Mouse (Mus musculus) gastrocnemius, postnatal 25 days (tissue): ENCODE measurements around the gene Btbd3. TPM values are rescaled to one million over a fixed set of nuclear protein-coding genes. Genes with fewer than 3 reads are reported as not detected.
"Not testable (repeated sequence)": the region's sequence is repeated elsewhere in the genome, so short reads cannot be mapped to it uniquely, and the experiment has no call there.

ENCODE experiments used
- DNase-seq: peaks from one replicate; pipeline ENCODE4 v3.0.0; 2022
- total RNA-seq, 2 experiments: library from RNA; stranded (reverse); gene quantifications; 1 replicate in 1 of 2; 2 replicates in 1 of 2; pipeline ENCODE4 v1.2.3; 2021

Gene Btbd3
- total RNA-seq, 2 experiments from 2014 or later: 10.1 TPM

DNA sequence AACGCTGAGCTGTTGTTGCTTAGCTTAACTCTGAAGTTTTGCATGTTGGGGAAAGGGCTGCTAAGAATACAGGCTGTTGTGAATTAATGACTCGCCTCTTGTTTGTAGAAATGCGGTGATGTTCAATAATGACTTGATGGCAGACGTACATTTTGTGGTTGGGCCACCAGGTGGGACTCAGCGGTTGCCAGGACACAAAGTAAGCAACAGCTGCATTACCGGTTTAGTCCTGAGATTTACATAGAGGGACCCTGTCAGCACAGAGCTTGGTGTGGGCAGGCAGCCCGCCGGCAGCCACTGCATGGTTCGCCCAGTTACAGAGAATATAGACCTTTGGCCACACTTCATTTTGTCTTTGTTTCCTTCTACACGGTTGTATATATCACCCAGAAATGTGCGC lies 23.3 kb downstream of the Btbd3 start:
- DNase-seq: no peak

DNA sequence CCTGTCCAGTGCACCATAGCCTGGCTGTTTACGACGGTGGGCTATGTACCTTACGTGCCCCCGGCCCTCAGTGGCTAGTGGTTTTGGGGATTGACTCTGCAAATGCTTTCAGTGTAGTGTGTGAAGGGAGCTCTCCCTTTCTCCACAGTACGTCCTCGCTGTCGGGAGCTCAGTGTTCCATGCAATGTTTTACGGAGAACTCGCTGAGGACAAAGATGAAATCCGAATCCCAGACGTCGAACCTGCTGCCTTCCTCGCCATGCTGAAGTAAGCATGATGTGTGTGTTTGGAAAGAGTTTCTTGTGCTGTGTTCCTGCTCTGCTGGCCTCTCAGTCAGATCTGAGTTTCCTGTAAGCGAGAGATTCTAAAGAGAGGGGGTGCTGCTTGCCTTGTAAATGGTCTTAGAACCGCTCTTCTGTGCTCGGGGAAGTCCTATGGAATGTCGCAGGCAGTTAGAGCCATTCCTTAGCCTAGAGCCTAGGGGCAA lies 23.9 kb downstream of the Btbd3 start:
- DNase-seq: no peak

DNA sequence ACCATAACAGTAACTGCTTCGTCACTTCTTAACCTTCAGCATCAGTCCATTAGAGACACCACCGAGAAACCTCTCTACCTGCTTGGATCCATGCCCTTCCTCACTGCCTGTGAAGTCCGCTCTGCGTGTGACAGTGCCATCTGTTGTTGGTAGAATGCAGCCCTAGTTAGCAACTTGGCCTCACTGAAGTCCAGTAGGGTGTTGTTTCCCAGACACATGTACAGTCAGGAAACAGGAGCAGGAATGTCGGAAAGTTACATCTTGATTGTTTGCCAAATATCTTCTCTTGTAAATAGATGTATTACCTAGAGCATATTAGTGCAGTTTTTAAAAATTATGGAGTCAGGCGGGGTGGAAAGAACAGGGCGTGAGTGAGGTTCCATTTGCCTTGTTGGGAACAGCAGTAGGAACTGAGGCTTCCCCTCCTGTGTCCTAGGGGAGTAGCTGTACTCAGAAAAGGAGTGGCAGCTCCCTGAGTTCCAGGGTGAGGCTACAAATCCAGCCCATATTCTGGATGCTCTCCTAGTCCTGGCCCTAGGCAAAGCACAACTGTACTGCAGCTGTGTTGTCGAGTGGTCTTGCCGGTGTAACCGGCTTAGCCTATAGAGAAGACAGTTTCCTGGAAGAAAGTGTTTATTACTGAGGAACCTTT lies 25.3 kb downstream of the Btbd3 start:
- peak; percentile 67 for DNase-seq

DNA sequence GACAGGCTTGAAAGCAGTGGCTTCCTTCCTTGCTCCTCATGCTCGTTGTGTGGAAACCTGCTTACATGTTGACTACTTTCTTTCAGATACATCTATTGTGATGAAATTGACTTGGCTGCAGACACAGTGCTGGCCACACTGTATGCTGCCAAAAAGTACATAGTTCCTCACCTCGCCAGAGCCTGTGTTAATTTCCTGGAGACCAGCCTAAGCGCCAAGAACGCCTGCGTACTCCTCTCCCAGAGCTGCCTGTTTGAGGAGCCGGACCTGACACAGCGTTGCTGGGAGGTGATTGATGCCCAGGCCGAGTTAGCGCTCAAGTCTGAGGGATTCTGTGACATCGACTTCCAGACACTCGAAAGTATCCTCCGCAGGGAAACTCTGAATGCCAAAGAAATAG lies 27.0 kb downstream of the Btbd3 start:
- peak; percentile 62 for DNase-seq

DNA sequence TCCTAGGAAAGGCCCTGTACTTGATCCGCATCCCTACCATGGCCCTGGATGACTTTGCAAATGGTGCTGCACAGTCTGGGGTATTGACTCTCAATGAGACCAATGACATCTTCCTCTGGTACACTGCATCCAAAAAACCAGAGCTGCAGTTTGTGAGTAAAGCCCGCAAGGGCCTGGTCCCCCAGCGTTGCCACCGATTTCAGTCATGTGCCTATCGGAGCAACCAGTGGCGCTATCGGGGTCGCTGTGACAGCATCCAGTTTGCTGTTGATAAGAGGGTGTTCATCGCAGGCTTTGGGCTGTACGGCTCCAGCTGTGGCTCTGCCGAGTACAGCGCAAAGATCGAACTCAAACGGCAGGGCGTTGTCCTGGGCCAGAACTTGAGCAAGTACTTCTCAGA lies 27.5 kb downstream of the Btbd3 start:
- DNase-seq: no peak

DNA sequence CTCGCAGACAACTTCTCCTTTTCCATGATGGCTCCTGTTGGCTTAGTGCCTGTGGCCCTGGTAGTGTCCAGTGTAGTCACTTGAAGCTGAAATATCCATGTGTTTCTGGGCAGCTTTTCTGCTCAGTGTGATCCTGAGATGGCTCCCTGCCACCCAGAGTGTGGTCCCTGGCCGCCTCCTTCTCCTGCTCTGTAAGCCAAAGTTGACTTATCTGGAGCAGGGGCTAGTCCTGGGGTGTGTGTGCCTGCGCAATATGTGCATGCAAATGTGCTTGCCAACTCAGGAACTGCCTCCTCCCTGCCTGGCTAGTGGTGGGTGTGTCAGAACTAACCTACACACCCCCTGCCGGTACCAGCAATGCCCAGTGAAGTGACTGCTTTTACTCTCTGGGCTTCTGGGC lies 29.4 kb downstream of the Btbd3 start:
- no peak for DNase-seq

DNA sequence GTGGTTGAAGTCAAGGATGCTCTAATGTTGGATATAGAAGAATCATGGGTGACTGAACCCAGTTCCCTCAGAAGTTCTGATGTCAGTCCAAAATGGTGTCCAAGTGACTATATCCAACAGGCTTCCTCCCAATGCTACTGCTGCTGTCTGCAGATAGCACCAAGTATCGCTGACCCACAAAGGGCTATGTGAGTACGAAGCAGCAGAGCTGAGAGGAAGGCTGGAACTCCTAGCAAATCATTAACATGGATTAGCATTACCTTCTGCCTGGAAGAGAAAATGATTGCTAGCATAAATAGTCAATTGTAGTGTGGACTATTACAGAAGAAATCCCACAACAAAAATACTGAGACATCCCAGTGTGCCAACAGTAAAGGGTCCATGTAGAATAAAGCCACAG lies 33.8 kb downstream of the Btbd3 start:
- no peak for DNase-seq

DNA sequence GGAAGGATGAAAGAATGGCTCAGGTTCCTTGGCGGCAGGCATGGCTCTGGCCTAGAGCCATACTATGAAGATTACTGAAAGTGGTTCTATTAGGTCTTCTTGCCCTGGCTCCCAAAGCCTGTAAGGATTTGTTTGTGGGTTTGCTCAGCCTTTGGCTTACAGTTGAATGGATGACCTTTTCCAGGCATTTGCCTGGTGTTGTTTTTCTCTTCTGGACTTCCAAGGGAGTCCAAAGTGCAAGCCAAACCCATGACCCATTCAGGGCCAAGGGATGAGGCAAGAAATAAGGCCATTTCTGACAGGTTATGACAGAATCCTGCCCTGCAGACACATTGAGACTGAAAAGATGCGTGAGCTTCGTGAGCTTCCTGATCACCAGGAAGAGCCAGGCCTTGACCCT lies 37.9 kb downstream of the Btbd3 start:
- no peak for DNase-seq

DNA sequence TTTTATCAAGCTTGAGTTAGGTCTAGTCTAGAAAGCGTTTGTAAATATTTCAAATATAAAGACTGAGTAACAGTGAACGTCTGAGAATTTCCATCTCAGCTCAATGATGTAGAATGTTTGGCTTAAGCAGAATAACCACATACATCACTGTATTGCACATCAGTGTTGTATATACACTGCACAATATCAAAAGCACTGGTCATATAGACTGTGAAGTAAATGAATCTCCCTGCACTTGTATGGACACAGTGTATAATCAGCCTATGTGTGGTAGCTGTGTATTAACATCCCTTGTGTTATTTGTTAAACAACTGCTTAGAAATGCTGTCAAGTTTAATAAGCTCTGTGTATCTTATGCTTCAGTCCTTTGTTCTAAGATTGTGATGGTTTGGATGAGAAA lies 49.9 kb downstream of the Btbd3 start:
- no peak for DNase-seq

DNA sequence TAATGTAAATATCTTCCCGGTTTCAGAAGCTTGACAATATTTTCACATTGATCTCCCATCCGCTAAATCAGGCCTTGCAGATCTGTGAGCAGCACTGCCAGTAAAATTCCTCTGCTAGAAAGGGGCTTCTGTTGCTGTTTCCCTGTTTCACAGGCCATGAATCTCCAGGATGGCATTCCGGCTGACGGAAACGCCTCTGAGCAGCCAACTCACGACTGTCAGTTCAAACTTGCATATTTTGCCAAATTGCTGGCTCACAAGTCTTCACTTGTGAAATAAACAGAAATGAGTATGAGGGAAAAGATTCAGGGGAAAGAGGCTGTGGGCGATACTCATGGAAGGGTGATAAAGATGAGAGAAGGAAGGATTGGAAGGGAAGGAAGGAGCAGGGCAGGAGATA lies 59.3 kb downstream of the Btbd3 start:
- DNase-seq: no peak

DNA sequence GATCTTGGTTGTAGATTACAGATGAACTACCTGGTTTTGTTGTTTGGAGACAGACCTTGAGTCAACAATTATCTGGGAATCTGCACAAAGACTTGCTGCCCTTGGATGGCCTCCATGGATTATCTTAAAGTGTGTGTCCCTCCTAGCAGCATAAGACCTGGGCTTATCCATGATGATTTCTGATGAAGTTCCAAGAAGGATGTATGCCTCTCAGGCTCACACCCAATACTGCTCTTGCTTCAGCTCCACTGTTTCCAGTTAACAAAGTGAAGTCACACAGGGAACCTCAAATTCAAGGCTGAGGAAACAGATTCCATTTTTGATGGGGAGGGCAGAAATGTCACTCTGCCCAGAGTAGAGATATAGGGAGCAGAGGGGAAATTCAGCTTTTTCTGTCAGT lies 64.0 kb downstream of the Btbd3 start:
- no peak for DNase-seq

DNA sequence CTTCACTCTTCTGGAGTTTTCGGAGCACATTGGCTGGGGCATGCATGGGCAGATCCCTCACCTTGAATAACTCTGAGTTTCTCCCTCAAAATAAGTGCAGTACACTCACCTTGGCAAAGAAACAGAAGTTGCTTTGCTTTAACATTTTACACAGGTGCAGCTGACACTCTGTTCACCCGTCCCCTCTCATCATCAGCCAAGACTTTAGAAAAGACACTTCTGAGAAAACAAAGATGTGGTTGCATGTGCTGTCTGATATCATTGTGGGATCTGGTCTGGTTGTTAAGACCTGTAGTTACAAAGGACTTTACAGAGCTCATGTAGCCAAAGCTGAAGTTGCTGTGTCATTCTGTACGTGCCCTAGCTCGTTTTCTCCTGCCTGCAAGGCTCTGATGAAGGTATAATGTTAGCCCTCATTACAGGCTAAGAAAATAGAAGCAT lies 64.7 kb downstream of the Btbd3 start:
- no peak for DNase-seq

DNA sequence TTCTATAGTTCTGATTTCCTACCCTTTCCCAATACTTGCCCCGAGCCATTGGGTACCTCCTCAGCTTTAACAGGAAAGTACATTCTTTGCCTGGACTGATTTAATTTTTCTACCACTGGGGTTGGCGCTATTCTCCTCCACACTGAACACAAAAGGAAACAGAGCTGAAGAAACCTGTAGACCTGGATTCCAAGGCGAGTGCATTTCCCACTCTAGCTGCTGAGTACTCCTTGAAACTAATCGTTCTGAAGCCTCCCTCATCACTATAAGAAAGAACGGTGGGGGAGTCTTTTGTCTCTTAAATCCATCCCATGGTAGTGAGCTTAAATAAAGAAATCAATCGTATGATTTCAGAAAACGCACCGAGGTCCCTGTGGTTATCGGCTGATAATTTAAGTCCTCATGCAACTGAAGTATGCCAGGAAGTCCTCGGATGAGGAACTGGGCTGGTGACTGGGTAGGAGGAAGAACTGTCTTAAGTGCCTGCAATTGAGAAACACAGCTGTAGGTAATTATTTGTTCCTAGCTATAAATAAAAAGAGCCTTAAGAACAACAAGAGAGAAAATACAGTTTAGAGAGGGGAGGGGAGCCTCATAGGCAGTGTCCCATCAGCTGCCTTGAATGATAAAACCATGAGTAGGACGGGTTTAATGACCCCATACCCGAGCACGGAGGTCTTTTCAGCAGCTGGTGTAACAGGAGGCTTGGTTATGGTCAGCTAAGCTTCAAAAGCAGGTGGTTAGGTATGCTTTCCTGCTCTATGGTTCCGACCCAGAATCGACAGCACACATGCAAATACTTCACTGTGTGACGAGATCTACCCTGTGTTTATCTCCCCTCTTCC lies 66.1 kb downstream of the Btbd3 start:
- DNase-seq: no peak

DNA sequence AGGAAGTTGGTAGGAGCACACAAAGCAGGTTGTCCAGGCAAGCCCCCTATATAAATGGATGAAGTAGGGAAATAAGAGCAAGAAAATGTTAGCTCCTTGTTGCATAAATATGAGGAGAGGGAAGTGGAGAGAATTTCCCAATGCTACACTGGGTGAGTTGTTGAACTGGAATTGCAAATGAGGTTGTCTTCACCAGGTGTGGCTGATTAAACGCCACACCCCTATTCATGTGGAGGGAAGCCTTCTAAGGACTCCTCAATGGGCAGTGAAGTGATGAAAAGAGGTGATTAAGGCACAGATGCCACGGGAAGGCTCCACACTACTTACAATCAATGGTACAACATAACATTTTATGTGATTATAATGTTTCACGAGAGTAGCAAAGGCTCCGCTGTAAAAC lies 70.0 kb downstream of the Btbd3 start:
- DNase-seq: no peak

DNA sequence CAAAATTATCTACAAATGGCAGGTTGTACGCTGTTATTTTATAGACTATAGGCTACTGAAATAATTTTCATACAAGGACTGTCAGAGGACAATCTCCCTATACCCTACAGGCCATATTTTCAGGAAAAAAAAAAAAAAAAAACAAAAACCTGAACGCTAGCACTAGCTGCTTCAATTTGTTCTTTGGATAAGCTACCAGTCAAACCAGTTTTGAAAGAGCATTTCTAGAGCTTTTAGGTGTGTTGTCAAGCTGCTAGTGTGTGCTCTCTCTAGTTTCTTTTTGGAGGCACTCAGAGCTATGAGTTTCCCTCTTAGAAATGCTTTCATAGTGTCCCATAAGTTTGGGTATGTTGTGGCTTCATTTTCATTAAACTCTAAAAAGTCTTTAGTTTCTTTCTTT lies 77.8 kb downstream of the Btbd3 start:
- not testable (repeated sequence) for DNase-seq

DNA sequence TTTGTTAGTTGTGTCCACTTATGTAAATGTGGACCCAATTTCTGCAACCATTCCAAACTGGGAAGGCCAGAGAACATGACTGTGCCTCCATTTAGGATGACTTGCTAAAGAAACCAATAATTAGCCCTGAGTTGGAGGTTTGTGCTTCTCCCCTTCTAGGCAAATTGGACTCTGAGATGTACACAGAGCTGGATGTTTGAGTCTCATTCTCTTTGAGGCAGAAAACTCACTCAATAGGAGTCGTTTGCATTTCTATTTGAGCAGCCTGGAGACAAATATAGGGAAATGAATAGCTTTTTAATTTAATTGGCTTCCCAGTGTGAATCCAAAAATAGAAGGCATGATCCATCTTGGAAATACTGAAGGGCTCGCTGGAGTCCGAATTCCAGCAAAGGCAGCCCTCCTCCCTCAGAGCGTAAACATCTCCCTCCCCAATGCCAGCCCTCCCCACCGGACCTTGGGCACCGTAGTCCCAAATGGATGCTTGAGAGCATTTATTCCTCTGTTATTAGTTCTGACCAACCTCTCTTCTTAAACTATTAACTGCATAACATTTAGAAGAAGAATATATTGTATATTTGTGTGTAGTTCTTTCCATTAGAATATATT lies 81.6 kb downstream of the Btbd3 start:
- DNase-seq: no peak

DNA sequence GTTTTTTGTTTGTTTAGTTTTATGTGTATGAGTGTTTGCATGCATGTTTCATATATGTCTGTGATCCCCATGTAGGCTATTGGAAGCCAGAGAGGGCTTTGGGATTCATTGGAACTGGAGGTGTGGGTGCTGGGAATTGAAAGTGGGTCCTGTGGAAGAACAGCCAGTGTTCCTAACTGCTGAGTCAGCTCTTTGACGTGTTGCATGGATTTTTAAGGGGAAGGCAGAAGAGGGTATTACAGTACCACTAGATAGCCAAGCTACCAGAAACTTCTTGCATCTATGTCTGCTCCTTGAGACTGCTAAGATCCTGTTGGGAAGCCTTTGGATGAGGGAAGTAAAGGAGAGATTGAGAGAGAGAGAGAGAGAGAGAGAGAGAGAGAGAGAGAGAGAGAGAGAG lies 82.2 kb downstream of the Btbd3 start:
- no peak for DNase-seq

DNA sequence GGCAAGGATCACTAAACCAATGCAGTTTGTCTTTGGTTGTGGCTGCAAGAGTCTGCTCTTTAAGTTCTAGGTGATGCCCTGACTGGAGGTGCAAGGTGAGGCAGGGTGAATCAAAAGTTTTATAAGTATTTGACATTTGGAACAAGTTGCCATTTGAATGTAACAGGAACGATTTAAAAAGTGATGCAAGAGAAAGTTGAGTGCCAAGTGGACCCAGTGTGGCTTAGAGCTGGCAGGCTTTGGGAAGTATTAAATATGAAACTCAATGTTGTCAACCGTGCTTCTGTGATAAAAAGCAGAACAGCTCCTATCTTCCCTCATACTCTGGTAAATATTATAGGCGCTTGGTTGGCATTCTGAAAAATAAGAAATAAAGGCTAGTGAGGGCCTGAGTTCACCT lies 99.0 kb downstream of the Btbd3 start:
- DNase-seq: no peak

DNA sequence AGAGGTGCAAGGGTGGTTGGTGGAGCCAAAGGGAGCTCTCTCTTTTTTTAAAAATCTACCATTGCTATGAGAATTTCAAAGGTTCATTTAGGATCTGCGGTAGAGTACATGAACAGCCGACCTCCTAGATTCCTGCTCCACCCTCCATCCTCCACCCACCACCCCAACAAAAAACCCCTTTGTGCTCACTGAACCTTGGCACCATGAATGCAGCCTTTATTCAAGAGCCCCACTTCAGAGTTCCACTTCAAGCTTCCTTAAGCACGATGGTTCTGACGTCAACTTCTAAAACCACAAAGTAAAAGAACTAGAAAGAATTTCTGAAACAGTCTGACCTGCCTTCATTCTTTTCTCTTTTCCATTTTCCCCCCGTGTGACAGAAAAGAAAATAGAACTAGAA lies 106.1 kb downstream of the Btbd3 start:
- DNase-seq: no peak

DNA sequence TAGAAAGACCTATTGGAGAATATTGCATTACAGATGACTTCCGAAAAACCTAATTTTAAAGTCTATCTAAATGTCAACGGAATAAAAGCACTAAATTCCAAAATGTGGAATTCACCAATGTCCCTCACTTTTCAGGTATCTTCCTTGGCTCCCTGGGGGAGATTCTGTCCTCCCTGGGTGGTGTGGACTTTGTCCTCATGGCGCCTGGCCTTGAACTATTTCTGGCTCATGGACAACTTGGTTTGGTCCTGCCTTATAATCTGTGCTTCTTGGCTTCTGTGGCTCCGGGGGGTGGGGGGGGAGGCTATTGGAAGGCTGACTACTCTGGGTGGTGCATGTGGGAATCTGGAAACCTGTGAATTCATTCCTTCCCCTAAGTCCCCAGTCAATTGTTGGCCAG lies 109.0 kb downstream of the Btbd3 start:
- no peak for DNase-seq

DNA sequence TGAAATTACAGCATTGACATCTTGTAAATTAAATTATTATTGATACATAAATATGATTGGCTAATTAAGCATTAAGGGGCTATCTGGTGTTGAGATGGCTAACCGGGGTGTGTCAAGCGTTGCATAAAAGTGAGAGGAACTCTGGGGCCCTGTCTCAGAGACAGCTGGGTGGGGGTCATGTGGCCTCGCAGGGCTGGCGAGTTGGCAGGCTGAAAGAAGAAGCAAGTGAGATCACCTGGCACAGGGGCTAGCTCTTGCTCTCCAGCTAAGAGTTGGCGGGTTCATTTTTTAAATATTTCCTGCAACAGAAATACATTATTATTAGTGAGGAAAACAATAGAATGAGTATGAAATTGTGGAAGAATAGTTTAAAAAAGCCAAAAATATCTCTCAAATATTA lies 118.2 kb downstream of the Btbd3 start:
- DNase-seq: no peak

DNA sequence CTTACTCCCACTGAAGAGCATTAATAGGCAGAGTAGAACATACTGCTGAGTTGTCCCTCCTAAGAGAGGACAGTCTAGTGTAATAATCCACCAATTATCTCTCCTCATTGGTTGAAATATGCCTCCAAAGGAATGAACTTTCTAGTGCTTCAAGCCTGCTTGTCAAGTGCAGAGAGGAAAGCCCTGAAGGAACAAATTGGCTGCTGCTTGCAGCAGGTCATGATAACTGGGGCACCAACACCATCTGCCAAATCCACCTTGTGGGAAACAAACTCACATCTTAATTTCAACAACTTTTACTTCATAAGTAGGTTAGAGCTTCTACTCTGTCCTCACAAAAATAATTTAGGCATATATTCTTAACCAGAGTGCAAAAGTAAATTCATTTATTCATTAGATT lies 122.5 kb downstream of the Btbd3 start:
- no peak for DNase-seq

DNA sequence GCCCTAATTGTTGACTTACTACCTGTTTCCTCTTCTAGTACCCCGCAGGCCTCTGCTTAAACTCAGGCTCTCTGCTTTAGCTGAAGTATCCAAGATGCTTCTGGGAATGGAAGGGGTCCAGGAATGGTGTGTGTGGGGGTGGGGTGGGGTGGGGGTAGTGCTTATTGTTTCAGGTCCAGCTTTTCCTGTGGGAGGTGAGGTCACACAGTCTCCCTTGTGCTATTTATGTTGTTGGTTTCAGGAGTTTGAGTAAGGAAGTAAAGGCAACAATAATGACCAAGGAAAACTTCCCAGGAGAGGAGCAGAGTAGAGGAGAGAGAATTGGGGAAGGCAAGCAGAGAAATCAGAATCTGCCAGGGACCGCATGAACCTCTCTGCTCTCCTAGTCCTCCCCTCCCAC lies 128.4 kb downstream of the Btbd3 start:
- DNase-seq: no peak
